Mouse (Mus musculus) G1E (cell line): ENCODE measurements around the gene Cd44. TPM values are rescaled to one million over a fixed set of nuclear protein-coding genes. Genes with fewer than 3 reads are reported as not detected.

Source experiments
- ATAC-seq: 2 replicates; pipeline ENCODE4 v1.8.0; 2016; ENCODE audit warnings: mild to moderate bottlenecking; ENCODE audit not compliant: insufficient number of reproducible peaks, poor library complexity, low FRiP score, severe bottlenecking; ENCODE audit errors: extremely low read depth
- DNase-seq: peaks from one replicate; pipeline ENCODE4 v3.0.0; 2012; ENCODE audit warnings: low spot score
- H3K27me3 ChIP-seq: 2 replicates; pipeline ENCODE4 v1.6.1; 2012; ENCODE audit warnings: mild to moderate bottlenecking, low read length, inconsistent platforms; ENCODE audit not compliant: insufficient read depth
- H3K36me3 ChIP-seq: replicated peaks from 2 replicates; pipeline ENCODE3; 2012; ENCODE audit warnings: mild to moderate bottlenecking, inconsistent platforms
- H3K4me1 ChIP-seq: 2 replicates; pipeline ENCODE4 v1.6.1; 2012; ENCODE audit warnings: low read depth, low read length, inconsistent platforms, mixed read lengths; ENCODE audit not compliant: insufficient read depth
- H3K4me3 ChIP-seq: 2 replicates; pipeline ENCODE4 v1.5.1; 2012; ENCODE audit warnings: low read depth, mild to moderate bottlenecking, inconsistent platforms, low read length, moderate library complexity, mixed read lengths
- H3K9me3 ChIP-seq: replicated peaks from 2 replicates; pipeline ENCODE4 v1.6.1; 2012; ENCODE audit warnings: inconsistent platforms
- CTCF ChIP-seq: IDR thresholded peaks from 2 replicates; pipeline ENCODE4 v1.5.1; 2012; ENCODE audit warnings: low read depth, low read length, inconsistent platforms, mixed read lengths
- GATA1 ChIP-seq: IDR thresholded peaks from 2 replicates; pipeline ENCODE4 v1.6.1; 2012; ENCODE audit warnings: borderline replicate concordance, low read length, inconsistent platforms, mixed read lengths
- GATA2 ChIP-seq: IDR thresholded peaks from 2 replicates; pipeline ENCODE4 v1.6.1; 2012; ENCODE audit warnings: low read depth, low read length, inconsistent platforms, borderline replicate concordance
- POLR2AphosphoS5 ChIP-seq: IDR thresholded peaks from 2 replicates; pipeline ENCODE4 v1.6.1; 2012; ENCODE audit warnings: low read depth, low read length, inconsistent platforms; ENCODE audit not compliant: insufficient replicate concordance
- TAL1 ChIP-seq: conservative IDR thresholded peaks from 2 replicates; pipeline ENCODE4 v1.6.1; 2012; ENCODE audit warnings: low read depth, low read length, inconsistent platforms, mixed read lengths
- polyA plus RNA-seq: library from polyadenylated mRNA; stranded (reverse); fragments of >175 nt; gene quantifications from 2 replicates; pipeline ENCODE4 v1.2.3, GENCODE M21; 2012
- total RNA-seq, 2 experiments: library from RNA; stranded (forward) in 1 of 2; stranded (reverse) in 1 of 2; fragments of 200-1000 nt in 1 of 2; fragments of >200 nt in 1 of 2; fragmentation: Nextera tagmentation in 1 of 2; gene quantifications; 2 replicates each; pipeline ENCODE4 v1.2.3; 2014 to 2017

Cd44 gene
- total and polyA plus RNA-seq, 3 experiments = 5.5 to 79.2 (median 39.8) TPM

DNA sequence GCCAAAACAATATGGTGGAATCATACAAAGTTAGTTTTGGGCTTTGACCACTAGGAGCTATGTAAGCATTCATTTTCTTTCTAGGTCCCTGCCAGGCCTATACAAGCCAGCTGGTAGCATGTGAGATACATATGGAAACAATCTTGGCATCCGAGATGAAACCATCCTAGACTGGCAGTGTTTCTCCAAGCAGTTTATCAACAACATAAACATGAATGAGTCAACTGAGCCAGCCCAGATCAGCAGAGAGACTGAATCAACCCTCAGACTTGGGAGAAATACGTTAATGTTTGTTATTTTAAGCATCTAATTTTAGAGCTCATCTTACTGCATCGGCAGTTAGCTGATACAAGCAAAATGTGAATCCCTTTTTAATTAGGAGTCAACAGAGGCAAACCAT, 93.8 kb downstream of the Cd44 start:
- Histone ChIP-seq H3K36me3 (peaks cover 17% of the 10 kb centered on the region), H3K4me1 (peaks cover under 1% of the 10 kb centered on the region; the same call in 1 of the 2 replicates), H3K27me3 (peaks cover 4% of the 10 kb centered on the region; the same call in 1 of the 2 replicates), H3K9me3 (no peaks in the 10 kb centered on the region), H3K4me3 (no peak overlapping the region)
- ATAC-seq = no peak
- DNase-seq = no peak
- TF ChIP-seq POLR2AphosphoS5 (no peak), TAL1 (no peak), GATA2 (no peak)

DNA sequence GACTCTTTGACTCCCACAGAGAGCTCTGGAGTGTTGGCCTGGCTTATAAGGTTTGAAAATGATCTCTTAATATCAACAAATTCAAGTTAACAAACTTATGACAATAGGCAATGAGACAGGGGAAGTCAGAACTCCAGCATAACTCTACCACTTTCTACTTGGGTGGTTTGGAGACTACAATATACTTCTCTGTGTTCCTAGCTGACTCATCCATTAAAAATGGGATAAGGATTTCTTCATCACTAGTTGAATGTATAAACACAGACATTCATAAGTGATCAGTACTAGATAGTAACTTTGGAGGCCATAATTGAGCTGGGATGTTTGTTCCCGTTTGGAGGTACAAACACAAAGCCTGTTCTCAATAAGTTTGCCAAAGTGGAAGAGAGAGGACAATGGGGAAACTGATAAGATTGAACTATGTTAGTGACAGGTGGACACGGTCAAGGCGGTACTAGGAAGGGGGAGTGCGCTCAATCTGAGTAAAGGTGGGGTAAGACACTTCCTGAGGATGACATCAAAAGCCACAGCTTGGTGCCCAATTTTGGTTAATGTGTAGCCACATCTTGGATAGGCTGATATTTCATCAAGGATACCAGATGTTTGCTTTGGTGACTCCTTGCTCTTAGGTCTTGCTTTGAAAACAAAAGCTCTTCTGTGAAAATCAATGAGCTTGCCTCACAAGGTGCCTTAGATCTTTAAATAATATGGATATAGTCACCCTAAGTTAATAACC, 95.5 kb downstream of the Cd44 start:
- peaks cover 10% of the 10 kb centered on the region for H3K27me3 ChIP-seq
- H3K9me3 ChIP-seq = no peaks in the 10 kb centered on the region
- TF ChIP-seq GATA1 (no peak), TAL1 (no peak), CTCF (no peak), POLR2AphosphoS5 (no peak), GATA2 (no peak)
- DNase-seq (no peak), ATAC-seq (no peak)
- peaks cover 8% of the 10 kb centered on the region for H3K36me3 ChIP-seq
- no peaks in the 10 kb centered on the region; the same call in 1 of the 2 replicates for H3K4me1 ChIP-seq
- no peak overlapping the region for H3K4me3 ChIP-seq

DNA sequence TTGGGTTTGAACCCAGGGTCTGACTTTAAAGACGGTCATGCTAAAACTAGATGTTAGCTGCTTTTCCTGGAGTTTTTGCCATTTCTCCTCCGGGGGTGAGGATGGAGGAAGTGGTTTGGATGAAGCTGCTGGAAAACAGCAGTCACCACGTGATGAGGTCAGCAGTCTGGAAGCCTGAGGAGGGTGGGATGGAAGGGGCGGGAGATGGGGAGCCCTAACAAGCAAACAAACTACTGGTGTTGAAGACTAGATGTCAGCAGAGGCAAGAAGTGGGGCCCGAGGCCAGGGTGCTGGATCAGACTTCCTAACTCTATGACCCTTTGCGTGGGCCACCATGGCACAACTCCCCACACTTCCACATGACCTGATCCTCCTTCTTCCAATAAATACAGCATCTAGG, 96.2 kb downstream of the Cd44 start:
- TF ChIP-seq TAL1 (no peak), POLR2AphosphoS5 (no peak), GATA1 (no peak), CTCF (no peak)
- Histone ChIP-seq H3K4me3 (no peak overlapping the region), H3K36me3 (peaks cover 2% of the 10 kb centered on the region), H3K9me3 (no peaks in the 10 kb centered on the region), H3K4me1 (no peaks in the 10 kb centered on the region; the same call in 1 of the 2 replicates), H3K27me3 (peaks cover 10% of the 10 kb centered on the region)
- no peak for DNase-seq
- no peak for ATAC-seq

DNA sequence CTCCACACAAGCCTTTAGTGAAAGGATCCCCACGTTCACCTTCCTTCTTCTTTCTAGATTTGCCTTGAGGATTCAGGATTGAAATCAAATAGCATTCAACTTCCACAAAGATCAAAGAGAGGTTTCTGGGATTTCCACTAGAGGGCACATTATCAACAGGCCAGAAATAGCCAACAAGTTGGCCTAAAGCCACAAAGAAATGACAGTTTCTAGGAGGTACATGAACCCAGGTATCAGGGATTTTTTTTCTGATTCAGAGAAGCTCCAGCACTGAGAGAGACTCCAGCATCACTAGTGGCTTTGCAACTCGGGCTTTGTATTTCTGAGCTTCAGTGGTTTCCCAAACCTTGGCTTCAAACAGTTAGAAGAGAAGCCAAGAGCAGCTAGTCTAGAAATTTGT, 97.4 kb downstream of the Cd44 start:
- ATAC-seq = no peak
- TF ChIP-seq GATA2 (no peak), TAL1 (no peak), CTCF (peak; percentile 18; the same call in 1 of the 2 replicates), POLR2AphosphoS5 (no peak), GATA1 (no peak)
- H3K4me1 ChIP-seq = no peaks in the 10 kb centered on the region; the same call in 1 of the 2 replicates
- H3K9me3 ChIP-seq = no peaks in the 10 kb centered on the region
- DNase-seq = no peak
- H3K27me3 ChIP-seq = peaks cover 18% of the 10 kb centered on the region
- no peaks in the 10 kb centered on the region for H3K36me3 ChIP-seq
- no peak overlapping the region for H3K4me3 ChIP-seq

DNA sequence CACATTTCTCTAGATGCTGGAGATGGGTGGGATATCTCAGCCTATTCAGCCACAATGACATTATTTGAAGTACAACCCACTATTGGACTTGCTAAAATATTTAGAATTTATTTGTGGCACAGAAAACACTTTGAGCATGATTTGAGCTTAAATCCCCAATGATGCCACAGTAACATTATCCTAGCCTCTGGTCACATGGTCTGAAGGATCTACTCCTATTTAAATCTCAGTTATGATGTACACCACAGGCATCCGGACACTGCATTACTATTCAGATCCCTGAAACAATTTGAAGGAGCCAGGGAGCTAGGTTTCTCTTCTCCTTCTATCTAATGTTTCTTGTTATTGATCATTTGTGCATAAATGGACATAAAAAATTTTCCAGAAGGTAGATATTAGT, 99.6 kb downstream of the Cd44 start:
- no peak for ATAC-seq
- Histone ChIP-seq H3K36me3 (no peaks in the 10 kb centered on the region), H3K27me3 (peaks cover 27% of the 10 kb centered on the region), H3K4me3 (no peak overlapping the region), H3K9me3 (no peaks in the 10 kb centered on the region), H3K4me1 (no peaks in the 10 kb centered on the region; the same call in 1 of the 2 replicates)
- TF ChIP-seq GATA2 (no peak), CTCF (no peak), POLR2AphosphoS5 (no peak), TAL1 (no peak), GATA1 (no peak)
- DNase-seq = no peak

DNA sequence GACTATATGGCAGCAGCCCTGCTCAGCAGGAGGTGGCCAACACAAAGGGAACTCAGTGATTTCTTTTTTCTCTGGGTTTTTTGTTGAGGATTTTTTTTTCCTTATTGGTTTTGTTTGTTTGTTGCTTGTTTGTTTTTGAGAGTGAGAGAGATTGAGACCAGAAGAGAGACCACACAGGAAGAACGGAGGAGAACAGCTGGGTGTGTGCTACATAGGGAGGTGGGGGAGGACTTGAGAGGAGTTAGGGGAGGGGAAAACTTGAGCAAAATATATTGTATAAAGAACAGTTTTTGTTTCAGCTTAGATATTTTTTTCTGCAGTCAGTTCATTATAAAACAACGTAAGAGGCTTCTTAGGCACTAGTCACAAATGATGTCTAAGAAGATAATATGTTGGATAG, 103.3 kb downstream of the Cd44 start:
- TF ChIP-seq GATA2 (no peak), CTCF (no peak), TAL1 (no peak), POLR2AphosphoS5 (no peak), GATA1 (no peak)
- no peaks in the 10 kb centered on the region for H3K36me3 ChIP-seq
- ATAC-seq (no peak), DNase-seq (no peak)
- H3K27me3 ChIP-seq = peaks cover 49% of the 10 kb centered on the region
- H3K4me3 ChIP-seq = no peak overlapping the region
- H3K4me1 ChIP-seq = peaks cover 3% of the 10 kb centered on the region; the same call in 1 of the 2 replicates
- H3K9me3 ChIP-seq = no peaks in the 10 kb centered on the region
